In the genomic region with DNA sequence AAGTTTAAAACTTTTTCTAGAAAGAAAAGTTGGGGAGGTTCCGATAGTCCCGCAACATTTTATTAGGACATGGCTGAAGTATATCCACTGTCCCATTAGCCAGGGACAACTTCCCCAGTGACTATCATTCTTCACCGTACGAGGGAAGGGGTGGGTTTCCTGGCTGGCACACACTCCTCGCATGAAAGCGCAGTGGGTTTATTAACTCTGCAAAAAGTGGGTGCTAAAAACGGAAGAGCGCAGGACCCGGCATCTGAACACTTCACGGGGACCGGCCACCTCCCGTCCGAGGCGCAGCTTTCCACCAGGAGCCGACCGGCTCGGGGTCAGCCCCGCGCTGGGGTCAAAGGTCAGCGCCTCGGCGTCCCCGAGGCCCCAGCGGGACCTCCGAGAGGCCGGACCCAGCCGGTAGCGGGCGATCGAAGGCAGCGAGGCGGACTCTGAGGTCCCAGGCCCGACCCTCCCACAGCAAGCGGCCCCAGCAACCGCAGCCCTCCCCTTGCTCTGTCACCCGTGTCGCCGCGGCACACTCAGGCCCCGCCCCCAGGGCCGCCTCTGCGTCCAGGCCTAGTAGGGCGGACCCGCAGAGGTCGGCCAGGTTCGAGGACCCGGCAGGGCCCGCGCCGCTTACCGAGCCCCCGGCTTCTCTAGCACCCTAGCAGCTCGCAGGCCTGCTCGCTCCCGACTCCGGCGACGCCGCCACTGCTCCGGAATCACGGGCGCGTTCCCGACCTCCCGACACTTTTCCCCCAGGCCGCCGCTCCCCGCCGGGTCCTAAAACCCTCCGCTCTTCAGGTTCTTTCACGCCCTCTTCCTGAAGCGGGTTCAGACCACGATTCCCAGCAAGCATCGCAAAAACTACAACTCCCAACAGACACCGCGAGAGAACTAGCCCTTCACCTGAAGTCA, we compare ENCODE assay signal across 8 mouse cellular contexts. TPM values are rescaled to one million over a fixed set of nuclear protein-coding genes. Genes with fewer than 3 reads are reported as not detected.
A peak's percentile ranks its signal among the peaks of the same experiment; 100 is the strongest.
DNase-seq lines count a peak whose midpoint lies in the region; ATAC-seq lines count a peak whose summit lies in the region.

A gene (minus strand): TSS at position 704 of the 909 bp plus-strand sequence.

- peak within 1 kb of the TSS; percentile 80 for H3K9ac ChIP-seq in hindbrain, embryonic 12.5 days

- H3K4me3 ChIP-seq in hindbrain, embryonic 12.5 days = peak within 1 kb of the TSS; percentile 88

- H3K9me3 ChIP-seq in hindbrain, embryonic 12.5 days (replicated peaks) = peaks cover 11% of the 10 kb centered on the region; the same call in 1 of the 2 replicates

- peaks cover 6% of the 10 kb centered on the region for H3K27me3 ChIP-seq in hindbrain, embryonic 12.5 days

- peak within 1 kb of the TSS; percentile 73 for H3K4me2 ChIP-seq in hindbrain, embryonic 12.5 days (replicated peaks)

- 2% methylated on average over 67 of the region's 76 CpGs for WGBS in hindbrain, embryonic 12.5 days

- peaks cover 5% of the 10 kb centered on the region for H3K4me1 ChIP-seq in hindbrain, embryonic 12.5 days

- peak; percentile 94 for ATAC-seq in hindbrain, embryonic 12.5 days (ENCODE audit: low FRiP score)

- peaks cover 4% of the 10 kb centered on the region; the same call in 1 of the 2 replicates for H3K36me3 ChIP-seq in hindbrain, embryonic 12.5 days

- H3K27ac ChIP-seq in hindbrain, embryonic 12.5 days = peak within 1 kb of the TSS; percentile 96

- peak; percentile 97 for DNase-seq in NIH3T3 (ENCODE audit: low read depth)
- DNase-seq in cerebellum, postnatal 10 days = peak; percentile 96 to 97
- DNase-seq in frontal cortex, postnatal 10 days (ENCODE audit: low spot score in 2 of 2) = peak; percentile 83 to 91
- peak; percentile 90 to 93 for DNase-seq in layer of hippocampus, postnatal 14 days (ENCODE audit: low spot score in 2 of 2)
- DNase-seq in lung, postnatal 14 days = peak; percentile 89
- peak; percentile 91 for DNase-seq in retina, adult 2 months (ENCODE audit: low read depth, low spot score)
- peak; percentile 92 to 93 for DNase-seq in thymus, postnatal 36 days

RNA-seq across cellular contexts. Expression of the gene that starts here (rescaled TPM):
- polyA plus RNA-seq in hindbrain, embryonic 12.5 days (2016; fragmentation: Nextera tagmentation; extraction: Ambion mirVana) = 21.3 and 24.2 TPM in 2 replicates
- total RNA-seq in layer of hippocampus, postnatal 14 days (2021) = 10 to 100 TPM; 21.0 to 21.3 TPM

Comparison
In these comparisons a context has a peak if more than half of its experiments do, and no peak if none do; other contexts are left out.
1. Peak in every context shown above with its lines: DNase-seq, ATAC-seq, H3K4me3 ChIP-seq and H3K27ac ChIP-seq.